Mouse (Mus musculus): ENCODE data around the gene Sft2d1. TPM values are rescaled to one million over a fixed set of nuclear protein-coding genes. Genes with fewer than 3 reads are reported as not detected.

Gene Sft2d1
- polyA plus RNA-seq, 1 experiment, result 51.6 TPM

GRCm38 (mm10) chr17:8276680-8277079 is 34.2 kb upstream of the Sft2d1 start:
- Histone ChIP-seq H3K4me3 (ENCODE audit: insufficient read depth, poor library complexity, severe bottlenecking) (no peak overlapping the region), H3ac (ENCODE audit: control insufficient read depth, insufficient read length, low read depth) (no peak overlapping the region), H3K79me3 (ENCODE audit: low read depth) (no peaks in the 10 kb centered on the region), H3K36me3 (ENCODE audit: control insufficient read depth, insufficient read depth) (no peaks in the 10 kb centered on the region), H3K79me2 (ENCODE audit: control insufficient read depth, insufficient read depth) (no peaks in the 10 kb centered on the region), H3K27me3 (ENCODE audit: control insufficient read depth, insufficient read depth, insufficient read length) (peaks cover 35% of the 10 kb centered on the region)
- no peak for TF ChIP-seq MYOG (IDR thresholded peaks at IDR 0.05; ENCODE audit: control insufficient read depth, extremely low read depth, insufficient read length)
- TF ChIP-seq CTCF (IDR thresholded peaks at IDR 0.05; ENCODE audit: control insufficient read depth, insufficient read depth, insufficient read length), result no peak

DNA sequence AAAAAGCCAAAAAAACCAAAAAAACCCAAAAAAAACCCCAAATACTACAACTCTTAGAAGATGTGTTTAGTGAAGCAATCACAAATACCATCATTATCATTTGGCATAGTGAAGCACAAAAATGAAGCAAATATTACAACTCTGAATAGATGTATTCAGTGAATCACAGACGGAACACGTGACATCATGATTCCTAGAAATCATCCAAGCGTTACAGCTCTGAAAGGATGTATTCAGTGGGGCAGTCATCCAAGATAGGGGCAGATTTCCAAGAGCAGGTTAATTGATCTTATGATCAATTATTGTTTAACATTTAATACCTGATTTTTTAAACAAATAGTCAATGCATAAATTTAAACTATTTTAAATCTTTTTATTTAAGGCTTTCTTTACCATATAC is 33.6 kb upstream of the Sft2d1 start:
- Histone ChIP-seq H3K36me3 (ENCODE audit: control insufficient read depth, insufficient read depth) (no peaks in the 10 kb centered on the region), H3K79me2 (ENCODE audit: control insufficient read depth, insufficient read depth) (no peaks in the 10 kb centered on the region), H3K4me3 (ENCODE audit: insufficient read depth, poor library complexity, severe bottlenecking) (no peak overlapping the region), H3ac (ENCODE audit: control insufficient read depth, insufficient read length, low read depth) (no peak overlapping the region), H3K79me3 (ENCODE audit: low read depth) (no peaks in the 10 kb centered on the region), H3K27me3 (ENCODE audit: control insufficient read depth, insufficient read depth, insufficient read length) (peaks cover 30% of the 10 kb centered on the region)
- TF ChIP-seq MAX (IDR thresholded peaks at IDR 0.05), result no peak
- TF ChIP-seq USF1 (IDR thresholded peaks at IDR 0.05; ENCODE audit: low read depth), result peak; percentile 16
- no peak for TF ChIP-seq CTCF (IDR thresholded peaks at IDR 0.05; ENCODE audit: control insufficient read depth, insufficient read depth, insufficient read length)

- Histone ChIP-seq H3K36me3 (ENCODE audit: control insufficient read depth, insufficient read depth) (no peaks in the 10 kb centered on the region), H3K27me3 (ENCODE audit: control insufficient read depth, insufficient read depth, insufficient read length) (peaks cover 19% of the 10 kb centered on the region), H3ac (ENCODE audit: control insufficient read depth, insufficient read length, low read depth) (no peak overlapping the region), H3K4me3 (ENCODE audit: insufficient read depth, poor library complexity, severe bottlenecking) (no peak overlapping the region), H3K79me2 (ENCODE audit: control insufficient read depth, insufficient read depth) (no peaks in the 10 kb centered on the region), H3K79me3 (ENCODE audit: low read depth) (no peaks in the 10 kb centered on the region)
- TF ChIP-seq MYOG (IDR thresholded peaks at IDR 0.05; ENCODE audit: control insufficient read depth, extremely low read depth, insufficient read length), result no peak
- TF ChIP-seq MYOD1 (IDR thresholded peaks at IDR 0.05; ENCODE audit: control insufficient read depth, insufficient read length, low read depth), result no peak
- no peak for TF ChIP-seq MAX (IDR thresholded peaks at IDR 0.05)
- no peak for TF ChIP-seq USF1 (IDR thresholded peaks at IDR 0.05; ENCODE audit: low read depth)
- no peak for TF ChIP-seq CTCF (IDR thresholded peaks at IDR 0.05; ENCODE audit: control insufficient read depth, insufficient read depth, insufficient read length)
- TF ChIP-seq FOSL1 (IDR thresholded peaks at IDR 0.05; ENCODE audit: insufficient read depth, low read length, poor library complexity, severe bottlenecking), result no peak
- no peak for TF ChIP-seq CEBPB (IDR thresholded peaks at IDR 0.05; ENCODE audit: low read depth)
Observed at GRCm38 (mm10) chr17:8278356-8278755, 32.5 kb upstream of the Sft2d1 start.

DNA sequence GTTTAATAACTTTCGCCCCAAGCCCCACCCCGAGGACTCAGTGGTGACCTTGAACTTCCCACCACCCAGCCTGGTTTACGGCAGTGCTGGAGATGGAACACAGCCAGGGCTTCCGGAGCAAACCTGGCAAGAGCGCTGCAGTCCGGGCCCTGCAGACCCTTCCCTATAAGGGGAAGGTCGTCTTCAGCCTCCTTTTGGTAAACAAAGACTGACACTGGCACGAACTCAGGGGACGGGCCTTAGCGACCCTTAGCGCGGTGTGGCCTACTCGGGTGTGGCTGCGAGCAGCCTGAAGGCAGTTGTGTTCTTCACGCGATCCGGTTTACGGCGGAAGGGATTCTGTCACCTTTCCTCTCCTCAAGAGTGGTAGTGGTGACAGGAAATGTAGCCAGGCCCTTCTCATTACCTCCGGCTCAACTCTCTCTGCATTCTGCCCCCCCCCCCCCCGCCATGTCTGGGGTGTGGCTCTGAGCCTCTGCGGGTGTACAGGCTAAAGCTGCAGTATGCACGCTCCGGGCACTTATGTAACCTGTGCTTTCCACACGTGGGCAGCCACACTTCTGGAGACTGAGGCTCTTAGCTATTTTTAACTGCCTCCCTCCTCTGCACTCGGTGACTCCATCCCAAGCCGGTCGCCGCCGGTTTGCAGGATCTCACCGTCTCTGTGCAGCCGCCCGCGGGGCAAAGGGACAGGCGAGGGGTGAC is 27.9 kb upstream of the Sft2d1 start, which contains the start of gene Mpc1:
Gene Mpc1 (plus strand): TSS at position 84 of the 705 bp plus-strand sequence.
- H3K36me3 ChIP-seq (ENCODE audit: control insufficient read depth, insufficient read depth), result no peaks in the 10 kb centered on the region
- H3K79me2 ChIP-seq (ENCODE audit: control insufficient read depth, insufficient read depth), result peaks cover 19% of the 10 kb centered on the region
- H3K4me3 ChIP-seq (ENCODE audit: insufficient read depth, poor library complexity, severe bottlenecking), result peak within 1 kb of the TSS; percentile 83
- TF ChIP-seq MAX (IDR thresholded peaks at IDR 0.05) (peak; percentile 48), CEBPB (IDR thresholded peaks at IDR 0.05; ENCODE audit: low read depth) (no peak)
- H3K79me3 ChIP-seq (ENCODE audit: low read depth), result no peaks in the 10 kb centered on the region
- H3K27me3 ChIP-seq (ENCODE audit: control insufficient read depth, insufficient read depth, insufficient read length), result no peaks in the 10 kb centered on the region
- peak within 1 kb of the TSS; percentile 86 for H3ac ChIP-seq (ENCODE audit: control insufficient read depth, insufficient read length, low read depth)

DNA sequence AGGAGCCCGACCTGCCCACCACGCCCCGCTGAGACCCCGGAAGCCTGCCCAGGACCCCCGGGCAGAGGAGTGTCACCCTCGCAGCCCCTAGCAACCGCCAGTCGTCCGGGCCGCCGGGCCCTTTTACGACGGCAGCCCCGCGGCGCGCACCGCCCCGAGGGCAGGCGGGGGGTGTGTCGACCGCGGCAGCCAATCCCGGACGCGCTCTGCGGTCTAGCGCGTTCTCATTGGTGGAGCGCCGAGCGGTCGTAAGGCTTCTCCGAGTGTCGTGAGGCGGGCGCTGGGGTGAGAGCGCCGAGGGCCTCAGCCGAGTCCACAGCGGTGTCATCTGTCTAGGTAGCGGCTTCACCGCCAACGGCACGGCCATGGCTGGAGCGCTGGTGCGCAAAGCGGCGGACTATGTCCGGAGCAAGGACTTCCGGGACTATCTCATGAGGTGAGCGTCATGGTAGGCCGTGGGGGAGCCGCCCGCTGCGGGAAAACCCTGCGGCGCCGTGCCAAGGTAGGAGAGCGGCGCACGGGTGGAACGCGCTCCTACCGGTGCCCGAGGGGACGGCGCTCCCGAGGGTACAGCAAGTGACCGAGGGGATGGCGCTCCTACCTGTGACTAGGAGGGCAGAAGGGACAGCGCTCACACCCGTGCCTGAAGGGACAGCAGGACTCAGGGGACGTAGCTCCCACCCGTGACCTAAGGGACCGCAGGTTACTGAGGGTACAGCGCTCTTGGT is 27.2 kb upstream of the Sft2d1 start:
- Histone ChIP-seq H3K79me2 (ENCODE audit: control insufficient read depth, insufficient read depth) (peaks cover 19% of the 10 kb centered on the region), H3K4me3 (ENCODE audit: insufficient read depth, poor library complexity, severe bottlenecking) (peak overlapping the region; percentile 83), H3K36me3 (ENCODE audit: control insufficient read depth, insufficient read depth) (no peaks in the 10 kb centered on the region), H3ac (ENCODE audit: control insufficient read depth, insufficient read length, low read depth) (peak overlapping the region; percentile 86), H3K27me3 (ENCODE audit: control insufficient read depth, insufficient read depth, insufficient read length) (no peaks in the 10 kb centered on the region), H3K79me3 (ENCODE audit: low read depth) (no peaks in the 10 kb centered on the region)
- no peak for TF ChIP-seq MYOG (IDR thresholded peaks at IDR 0.05; ENCODE audit: control insufficient read depth, extremely low read depth, insufficient read length)
- TF ChIP-seq CEBPB (IDR thresholded peaks at IDR 0.05; ENCODE audit: low read depth), result no peak
- no peak for TF ChIP-seq USF1 (IDR thresholded peaks at IDR 0.05; ENCODE audit: low read depth)
- TF ChIP-seq CTCF (IDR thresholded peaks at IDR 0.05; ENCODE audit: control insufficient read depth, insufficient read depth, insufficient read length), result no peak
- TF ChIP-seq FOSL1 (IDR thresholded peaks at IDR 0.05; ENCODE audit: insufficient read depth, low read length, poor library complexity, severe bottlenecking), result no peak
- no peak for TF ChIP-seq MYOD1 (IDR thresholded peaks at IDR 0.05; ENCODE audit: control insufficient read depth, insufficient read length, low read depth)
- TF ChIP-seq MAX (IDR thresholded peaks at IDR 0.05), result no peak

DNA sequence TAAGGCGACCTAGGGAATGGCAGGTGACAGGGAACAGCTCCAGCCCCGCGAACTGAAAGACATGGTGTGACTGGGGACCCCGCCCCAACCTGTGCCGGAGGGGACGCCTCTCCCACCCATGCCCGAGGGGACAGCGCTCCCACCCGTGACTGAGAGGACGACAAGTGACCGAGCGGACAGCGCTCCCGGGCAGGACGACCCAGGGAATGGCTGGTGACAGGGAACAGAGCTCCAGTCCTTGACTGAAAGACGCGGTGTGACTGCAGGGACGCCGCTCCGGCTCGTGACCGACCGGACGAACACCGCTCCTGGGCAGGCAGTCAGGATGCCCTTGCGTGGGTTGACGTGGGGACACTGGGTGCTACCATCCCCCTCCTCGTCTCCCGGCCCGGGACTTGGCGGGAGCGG is 26.6 kb upstream of the Sft2d1 start:
- TF ChIP-seq MYOG (IDR thresholded peaks at IDR 0.05; ENCODE audit: control insufficient read depth, extremely low read depth, insufficient read length) (no peak), CEBPB (IDR thresholded peaks at IDR 0.05; ENCODE audit: low read depth) (no peak), USF1 (IDR thresholded peaks at IDR 0.05; ENCODE audit: low read depth) (no peak), CTCF (IDR thresholded peaks at IDR 0.05; ENCODE audit: control insufficient read depth, insufficient read depth, insufficient read length) (no peak), FOSL1 (IDR thresholded peaks at IDR 0.05; ENCODE audit: insufficient read depth, low read length, poor library complexity, severe bottlenecking) (no peak), MYOD1 (IDR thresholded peaks at IDR 0.05; ENCODE audit: control insufficient read depth, insufficient read length, low read depth) (no peak), MAX (IDR thresholded peaks at IDR 0.05) (no peak)
- no peaks in the 10 kb centered on the region for H3K79me3 ChIP-seq (ENCODE audit: low read depth)
- peak overlapping the region; percentile 83 for H3K4me3 ChIP-seq (ENCODE audit: insufficient read depth, poor library complexity, severe bottlenecking)
- H3K27me3 ChIP-seq (ENCODE audit: control insufficient read depth, insufficient read depth, insufficient read length), result no peaks in the 10 kb centered on the region
- H3K36me3 ChIP-seq (ENCODE audit: control insufficient read depth, insufficient read depth), result no peaks in the 10 kb centered on the region
- H3ac ChIP-seq (ENCODE audit: control insufficient read depth, insufficient read length, low read depth), result peak overlapping the region; percentile 74
- peaks cover 19% of the 10 kb centered on the region for H3K79me2 ChIP-seq (ENCODE audit: control insufficient read depth, insufficient read depth)

Data from C2C12 (cell line).